Mouse (Mus musculus) liver, adult 2 months (tissue): Measurements from ENCODE around the gene Myh14.
A peak's percentile ranks its signal among the peaks of the same experiment; 100 is the strongest.

Source experiments
- CTCF ChIP-seq: fragments of 200-500 bp; IDR thresholded peaks from 2 replicates; pipeline ENCODE4 v1.5.1; 2011; ENCODE audit warnings: low read depth, low read length, control low read depth
- POLR2A ChIP-seq: fragments of 200-500 bp; IDR thresholded peaks from 2 replicates; pipeline ENCODE4 v1.6.1; 2011; ENCODE audit warnings: low read length, control low read depth; ENCODE audit not compliant: insufficient read depth; ENCODE audit errors: extremely low read depth

- peak; percentile 45; the same call in 1 of the 2 replicates for TF ChIP-seq CTCF
- TF ChIP-seq POLR2A = no peak
These were observed 33.7 kb upstream of the Myh14 start for GRCm38 (mm10) chr7:44704363-44704762.
